Mouse (Mus musculus): ENCODE data around the gene Gm49318.

Gene Gm49318

GRCm38 (mm10) chr9:22024592-22024991, 46.5 kb downstream of the Gm49318 start:
- no peak for DNase-seq

GRCm38 (mm10) chr9:22017208-22017825, 53.7 kb downstream of the Gm49318 start:
- DNase-seq: no peak

GRCm38 (mm10) chr9:22016245-22016644, 54.8 kb downstream of the Gm49318 start:
- DNase-seq: no peak

- DNase-seq: no peak
Measured at GRCm38 (mm10) chr9:22012731-22013130, 58.3 kb downstream of the Gm49318 start.

- DNase-seq: no peak
Measured at GRCm38 (mm10) chr9:22011055-22011454, 60.0 kb downstream of the Gm49318 start.

- DNase-seq: no peak
Measured at GRCm38 (mm10) chr9:22004546-22004945, 66.5 kb downstream of the Gm49318 start.

- DNase-seq: peak; percentile 38
Measured at GRCm38 (mm10) chr9:22003163-22003554, 67.9 kb downstream of the Gm49318 start.

GRCm38 (mm10) chr9:22002194-22003162, 68.6 kb downstream of the Gm49318 start, which contains the start of the genes Ccdc151 and Prkcsh:
Gene Ccdc151, minus strand, starts transcription at chr9:22002634.
Gene Prkcsh, plus strand, starts transcription at chr9:22002806.
- peak; percentile 99 for DNase-seq

- no peak for DNase-seq
Measured at GRCm38 (mm10) chr9:22001633-22002032, 69.4 kb downstream of the Gm49318 start.

GRCm38 (mm10) chr9:22000296-22000695, 70.8 kb downstream of the Gm49318 start:
- no peak for DNase-seq

GRCm38 (mm10) chr9:21996178-21996867, 74.7 kb downstream of the Gm49318 start:
- no peak for DNase-seq

- no peak for DNase-seq
Measured at GRCm38 (mm10) chr9:21992227-21992626, 78.8 kb downstream of the Gm49318 start.

GRCm38 (mm10) chr9:21989230-21990110, 81.6 kb downstream of the Gm49318 start, which contains the start of gene Rgl3:
Gene Rgl3, minus strand, starts transcription at chr9:21989446.
- DNase-seq: peak; percentile 23

GRCm38 (mm10) chr9:21988421-21989101, 82.5 kb downstream of the Gm49318 start:
- peak; percentile 22 for DNase-seq

GRCm38 (mm10) chr9:21987592-21988342, 83.3 kb downstream of the Gm49318 start:
- no peak for DNase-seq

Data from right cerebral cortex, postnatal 14 days (tissue).